Mouse (Mus musculus) limb, embryonic 14.5 days (tissue): ENCODE data around the gene Med14. TPM values are rescaled to one million over a fixed set of nuclear protein-coding genes. Genes with fewer than 3 reads are reported as not detected.

Experiments
- ATAC-seq: fragments of 200-750 bp; cut with Nextera tagmentation; 2 replicates; pipeline ENCODE4 v1.8.0; 2017; ENCODE audit warnings: low read depth, moderate number of reproducible peaks, moderate TSS enrichment; ENCODE audit not compliant: low FRiP score
- DNase-seq: peaks from one replicate; pipeline ENCODE4 v3.0.0-alpha.2; 2015; ENCODE audit warnings: low spot score
- H3K27ac ChIP-seq: fragments of 300-500 bp; sonication (generic); replicated peaks from 2 replicates; pipeline ENCODE4 v1.5.1; 2014; ENCODE audit warnings: low read depth, mild to moderate bottlenecking, low read length, moderate library complexity, mixed read lengths
- H3K27me3 ChIP-seq: fragments of 300-500 bp; sonication (generic); 2 replicates; pipeline ENCODE4 v1.6.1; 2014; ENCODE audit warnings: low read length, mixed read lengths; ENCODE audit not compliant: control insufficient read depth, insufficient read depth
- H3K36me3 ChIP-seq: fragments of 300-500 bp; sonication (generic); 2 replicates; pipeline ENCODE4 v1.6.1; 2014; ENCODE audit warnings: mild to moderate bottlenecking, low read length, moderate library complexity, mixed read lengths; ENCODE audit not compliant: control insufficient read depth, insufficient read depth
- H3K4me1 ChIP-seq: fragments of 300-500 bp; sonication (generic); 2 replicates; pipeline ENCODE4 v1.6.1; 2014; ENCODE audit warnings: antibody characterized with exemption, low read length, mixed read lengths; ENCODE audit not compliant: control insufficient read depth, insufficient read depth
- H3K4me2 ChIP-seq: fragments of 300-500 bp; sonication (generic); replicated peaks from 2 replicates; pipeline ENCODE4 v1.6.1; 2014; ENCODE audit warnings: low read depth, mild to moderate bottlenecking, low read length, moderate library complexity; ENCODE audit not compliant: severe bottlenecking
- H3K4me3 ChIP-seq: fragments of 300-500 bp; sonication (generic); replicated peaks from 2 replicates; pipeline ENCODE4 v1.5.1; 2014; ENCODE audit warnings: low read length
- H3K9ac ChIP-seq: fragments of 300-500 bp; sonication (generic); 2 replicates; pipeline ENCODE4 v1.6.1; 2014; ENCODE audit warnings: mild to moderate bottlenecking, low read depth, low read length, moderate library complexity; ENCODE audit not compliant: severe bottlenecking
- H3K9me3 ChIP-seq: fragments of 300-500 bp; sonication (generic); 2 replicates; pipeline ENCODE4 v1.6.1; 2016; ENCODE audit warnings: low read length; ENCODE audit not compliant: control insufficient read depth
- POLR2A ChIP-seq: fragments of 200-500 bp; IDR thresholded peaks from 2 replicates; pipeline ENCODE4 v1.8.0; 2012; ENCODE audit warnings: inconsistent platforms, mild to moderate bottlenecking, moderate library complexity, borderline replicate concordance; ENCODE audit not compliant: insufficient read depth, insufficient read length; ENCODE audit errors: extremely low read depth
- WGBS: fragments of 180-500 bp; shearing (Covaris S2); extraction: QIAGEN DNeasy Blood & Tissue Kit; methylation state at CpG from one replicate; pipeline ENCODE4 v1.1.7; 2014; 5-methylcytosine and 5-hydroxymethylcytosine counted together
- polyA plus RNA-seq, 2 experiments: library from polyadenylated mRNA; depleted of rRNA in 1 of 2; stranded (reverse) in 1 of 2; unstranded in 1 of 2; fragments of >200 nt; fragmentation: Nextera tagmentation in 1 of 2; extraction: Ambion mirVana in 1 of 2; gene quantifications; 2 replicates each; pipeline versions ENCODE4 v1.2.1 to v1.2.3; 2012 to 2014

Gene Med14
- polyA plus RNA-seq, 2 experiments, result 25.1 to 27.8 TPM

DNA sequence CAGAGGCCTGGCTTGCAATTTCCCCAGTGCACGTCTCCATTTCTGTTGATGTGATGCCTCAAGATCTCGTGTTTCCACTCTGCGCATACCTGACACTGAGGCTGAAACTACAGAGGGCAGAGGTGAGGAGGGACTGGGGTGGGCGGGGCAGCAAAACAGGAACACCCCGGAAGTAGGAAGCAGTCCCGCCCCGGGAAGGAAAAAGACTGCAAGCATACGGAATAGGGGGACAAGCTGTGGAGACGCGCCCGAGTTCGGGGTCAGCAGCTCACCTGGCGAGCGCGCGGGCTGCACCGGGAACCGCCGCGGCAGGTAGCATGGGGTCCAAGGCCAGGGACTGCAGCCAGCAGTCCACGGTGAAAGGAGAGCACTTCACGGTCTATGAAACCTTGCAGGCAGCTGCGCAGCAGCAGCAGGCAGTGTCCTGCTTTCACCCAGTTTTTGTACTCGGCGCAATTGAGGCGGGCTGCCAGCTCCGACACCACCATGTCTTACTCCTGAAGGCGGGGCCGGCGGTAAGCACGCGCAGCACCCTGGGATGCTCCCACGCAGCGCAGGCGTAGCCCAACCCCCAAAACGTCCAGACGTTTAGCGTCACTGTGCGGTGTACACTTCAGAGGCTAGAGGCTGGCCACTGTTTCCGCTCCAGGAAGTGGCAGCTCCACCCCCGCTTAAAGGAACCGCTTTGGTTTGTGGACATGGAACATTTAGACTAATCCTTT, 88.7 kb downstream of the Med14 start, which contains the start of gene 1810030O07Rik:
Gene 1810030O07Rik, minus strand, starts transcription at position 615 of the 722 bp plus-strand sequence.
- Histone ChIP-seq H3K4me2 (peak within 1 kb of the TSS; percentile 47), H3K9ac (peak within 1 kb of the TSS; percentile 69), H3K27ac (peak within 1 kb of the TSS; percentile 81), H3K9me3 (no peaks in the 10 kb centered on the region), H3K4me1 (no peaks in the 10 kb centered on the region; the same call in 1 of the 2 replicates), H3K4me3 (peak within 1 kb of the TSS; percentile 56), H3K36me3 (peaks cover 10% of the 10 kb centered on the region), H3K27me3 (no peaks in the 10 kb centered on the region)
- DNase-seq (peak; percentile 87), ATAC-seq (peak; percentile 99)
- WGBS, result 18% methylated on average over 40 of the region's 42 CpGs
- no peak for TF ChIP-seq POLR2A

- no peak overlapping the region for H3K9ac ChIP-seq
- no peak overlapping the region for H3K27ac ChIP-seq
- peaks cover 23% of the 10 kb centered on the region for H3K36me3 ChIP-seq
- 83% methylated on average over 2 of the region's 2 CpGs for WGBS
- TF ChIP-seq POLR2A, result no peak
- no peaks in the 10 kb centered on the region for H3K27me3 ChIP-seq
- H3K4me1 ChIP-seq, result no peaks in the 10 kb centered on the region
- ATAC-seq (no peak), DNase-seq (no peak)
- H3K4me2 ChIP-seq, result no peak overlapping the region
- H3K9me3 ChIP-seq, result no peaks in the 10 kb centered on the region
- H3K4me3 ChIP-seq, result no peak overlapping the region
These were observed 108.0 kb downstream of the Med14 start for GRCm38 (mm10) chrX:12653879-12654278.

- no peak for TF ChIP-seq POLR2A
- no peak overlapping the region for H3K4me3 ChIP-seq
- no peak for DNase-seq
- H3K36me3 ChIP-seq, result peaks cover 15% of the 10 kb centered on the region; the same call in 1 of the 2 replicates
- WGBS, result 86% methylated on average over 16 of the region's 16 CpGs
- no peak overlapping the region for H3K27ac ChIP-seq
- H3K4me2 ChIP-seq, result no peak overlapping the region
- no peaks in the 10 kb centered on the region for H3K9me3 ChIP-seq
- H3K4me1 ChIP-seq, result no peaks in the 10 kb centered on the region
- no peak for ATAC-seq
- H3K9ac ChIP-seq, result no peak overlapping the region
- no peaks in the 10 kb centered on the region for H3K27me3 ChIP-seq
These were observed 110.0 kb downstream of the Med14 start for GRCm38 (mm10) chrX:12651906-12652305.

DNA sequence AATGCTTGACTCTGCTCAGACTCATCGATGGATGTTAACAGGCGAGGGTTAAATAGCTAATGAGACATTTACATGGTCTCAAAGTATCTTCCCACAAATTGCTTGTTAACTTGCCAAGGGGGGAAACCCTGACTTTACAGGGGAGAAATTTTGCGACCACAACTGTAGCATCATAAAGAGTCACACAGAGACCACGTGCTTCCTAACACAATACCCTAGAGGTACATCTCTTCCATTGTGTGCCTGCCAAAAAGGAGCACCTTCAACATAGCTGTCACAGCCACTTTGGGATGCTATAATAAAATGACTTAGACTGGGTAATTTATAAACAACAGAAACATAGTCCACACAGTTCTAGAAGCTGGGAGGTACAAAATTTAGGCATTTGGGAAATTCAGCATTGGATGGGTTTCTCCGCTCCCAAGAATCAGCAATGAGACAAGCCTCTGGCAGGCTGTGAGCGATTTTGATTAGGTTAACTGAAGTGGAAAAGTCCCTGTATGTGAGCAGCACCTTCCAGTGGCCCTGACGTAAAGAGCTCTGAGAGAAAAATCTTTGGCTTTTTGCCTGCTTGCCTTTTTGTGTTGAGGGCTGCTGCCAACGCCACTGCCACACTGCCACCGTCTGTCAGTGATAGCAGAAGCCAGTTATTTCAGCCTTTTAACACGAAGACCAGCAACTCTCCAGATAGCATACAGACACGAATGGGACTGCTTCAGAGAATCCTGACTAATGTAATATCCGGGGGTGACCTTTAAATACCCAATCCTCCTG, 116.2 kb downstream of the Med14 start:
- TF ChIP-seq POLR2A, result no peak
- Histone ChIP-seq H3K27me3 (no peaks in the 10 kb centered on the region), H3K4me2 (no peak overlapping the region), H3K4me1 (no peaks in the 10 kb centered on the region), H3K27ac (no peak overlapping the region), H3K9me3 (no peaks in the 10 kb centered on the region), H3K4me3 (no peak overlapping the region), H3K36me3 (no peaks in the 10 kb centered on the region), H3K9ac (no peak overlapping the region)
- peak; percentile 21 for DNase-seq
- ATAC-seq, result no peak
- WGBS, result 60% methylated on average over 12 of the region's 12 CpGs

GRCm38 (mm10) chrX:12644976-12645375, 116.9 kb downstream of the Med14 start:
- no peaks in the 10 kb centered on the region for H3K27me3 ChIP-seq
- no peak overlapping the region for H3K27ac ChIP-seq
- no peak overlapping the region for H3K4me2 ChIP-seq
- no peak for DNase-seq
- WGBS, result 76% methylated on average over 2 of the region's 2 CpGs
- no peak for TF ChIP-seq POLR2A
- no peak overlapping the region for H3K9ac ChIP-seq
- no peaks in the 10 kb centered on the region for H3K4me1 ChIP-seq
- H3K36me3 ChIP-seq, result no peaks in the 10 kb centered on the region
- H3K9me3 ChIP-seq, result no peaks in the 10 kb centered on the region
- H3K4me3 ChIP-seq, result no peak overlapping the region
- ATAC-seq, result no peak

Other genes starting within 250 kb of the Med14 start
- 28.0 and 28.1 TPM in 2 replicates for gene Atp6ap2, start 174.3 kb downstream of the Med14 start, polyA plus RNA-seq (2012; rRNA removed)
- 71.6 and 72.0 TPM in 2 replicates for gene Atp6ap2, start 174.3 kb downstream of the Med14 start, polyA plus RNA-seq (2014; fragmentation: Nextera tagmentation; extraction: Ambion mirVana)
- 26.1 and 29.2 TPM in 2 replicates for gene 1810030O07Rik, start 88.4 kb downstream of the Med14 start, polyA plus RNA-seq (2012; rRNA removed)
- 33.6 and 37.7 TPM in 2 replicates for gene 1810030O07Rik, start 88.4 kb downstream of the Med14 start, polyA plus RNA-seq (2014; fragmentation: Nextera tagmentation; extraction: Ambion mirVana)